Mouse (Mus musculus) E14TG2a.4 (cell line): ENCODE measurements at regions not wholly inside any gene's neighbourhood (a gene's known extent, or its start where the extent isn't known, plus 50 kb on each side); places are given as distances from the start of the nearest gene placed in this dataset.

Experiments
- CTCF ChIP-seq: conservative IDR thresholded peaks from 2 replicates; pipeline ENCODE4 v1.5.1; 2014; ENCODE audit warnings: low read length
- NANOG ChIP-seq: IDR thresholded peaks from 2 replicates; pipeline ENCODE4 v1.6.1; 2014; ENCODE audit warnings: borderline replicate concordance, low read length, mixed read lengths

DNA sequence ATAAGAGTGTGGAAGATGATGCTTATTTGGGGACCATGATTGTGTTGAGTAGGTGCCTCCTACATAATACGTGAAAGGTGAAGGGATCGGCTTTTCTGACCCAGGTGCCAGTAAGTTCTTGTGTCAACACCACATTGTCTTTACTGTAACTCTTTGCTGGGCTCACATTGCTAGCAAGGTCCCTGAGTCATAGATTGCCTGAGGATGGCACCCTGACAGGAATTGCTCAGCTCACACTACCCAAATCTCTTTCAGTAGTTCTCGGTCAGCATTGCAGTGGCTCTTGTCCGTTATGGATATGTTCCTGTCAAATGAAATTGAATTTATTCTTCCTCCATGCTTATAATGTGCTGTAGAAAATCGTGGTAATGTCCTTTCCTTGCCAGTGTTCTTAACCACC lies 200.8 kb downstream of the Csl start:
- no peak for TF ChIP-seq CTCF
- TF ChIP-seq NANOG: no peak
